Mouse (Mus musculus): ENCODE results near the gene Card19. TPM values are rescaled to one million over a fixed set of nuclear protein-coding genes. Genes with fewer than 3 reads are reported as not detected.

Card19 gene
- total and polyA plus RNA-seq, 3 experiments, result 138 to 234 (median 184) TPM

DNA sequence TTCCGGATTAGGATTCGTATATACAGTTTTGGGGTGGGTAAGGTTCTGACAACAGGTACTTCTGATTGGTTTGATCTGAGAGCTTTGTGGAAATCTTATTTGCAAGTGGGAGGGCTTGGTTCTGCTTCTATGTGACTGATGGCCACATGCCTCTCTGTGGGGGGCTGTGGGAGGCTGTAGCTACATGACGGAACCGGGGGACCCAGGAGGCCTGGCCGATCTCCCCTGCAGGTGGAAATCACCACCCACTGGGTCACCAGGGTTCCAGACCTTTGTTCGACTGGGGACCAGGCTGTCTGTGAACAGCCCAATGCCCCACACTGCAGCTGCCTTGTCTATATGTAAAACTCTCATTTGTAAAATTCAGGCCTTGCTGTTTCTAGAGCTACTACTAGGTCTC, 8.9 kb upstream of the Card19 start:
- Histone ChIP-seq H3K79me2 (replicated peaks; ENCODE audit: control insufficient read depth, insufficient read depth, low read length) (no peaks in the 10 kb centered on the region), H3K4me3 (no peak overlapping the region), H3K4me1 (ENCODE audit: control insufficient read depth, insufficient read depth, low read length) (no peaks in the 10 kb centered on the region), H3K36me3 (ENCODE audit: control insufficient read depth, insufficient read depth, low read length) (no peaks in the 10 kb centered on the region), H3K27me3 (ENCODE audit: control insufficient read depth, insufficient read depth, low read length) (no peaks in the 10 kb centered on the region), H3K27ac (no peak overlapping the region), H3K9ac (ENCODE audit: low read depth, low read length) (no peak overlapping the region)
- WGBS, result 49% methylated on average over 6 of the region's 6 CpGs
- intact Hi-C loops (cut with DNase I), result no loop called here
- no peak for TF ChIP-seq POLR2A (IDR thresholded peaks at IDR 0.05; ENCODE audit: insufficient read depth, low read depth, low read length)
- no peak for TF ChIP-seq EP300 (IDR thresholded peaks at IDR 0.05; ENCODE audit: insufficient read depth, low read depth, low read length)
- TF ChIP-seq CTCF (IDR thresholded peaks at IDR 0.05), result no peak
- DNase-seq, result no peak

DNA sequence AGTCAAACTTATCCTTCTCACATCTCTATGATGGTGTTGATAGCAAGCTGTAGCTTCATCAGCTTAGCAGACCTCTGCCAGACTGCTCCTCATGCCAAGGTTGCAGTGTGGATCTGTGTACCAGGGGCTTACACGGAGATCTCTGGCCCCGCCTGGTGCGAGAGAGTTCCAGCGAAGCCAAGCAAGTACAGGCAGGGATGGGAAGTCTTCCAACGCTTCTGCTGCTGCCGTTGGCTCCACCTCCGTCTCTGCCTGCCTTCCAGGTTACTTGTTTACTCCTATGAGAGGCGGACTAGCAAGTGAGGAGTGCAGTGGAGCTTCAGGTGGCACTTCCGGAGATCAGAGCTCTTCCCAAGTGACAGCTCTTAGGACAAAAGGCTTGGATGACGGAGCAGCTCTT, 8.5 kb upstream of the Card19 start:
- H3K4me3 ChIP-seq, result no peak overlapping the region
- no peaks in the 10 kb centered on the region for H3K27me3 ChIP-seq (ENCODE audit: control insufficient read depth, insufficient read depth, low read length)
- TF ChIP-seq CTCF (IDR thresholded peaks at IDR 0.05) (no peak), POLR2A (IDR thresholded peaks at IDR 0.05; ENCODE audit: insufficient read depth, low read depth, low read length) (no peak), EP300 (IDR thresholded peaks at IDR 0.05; ENCODE audit: insufficient read depth, low read depth, low read length) (no peak)
- WGBS, result 15% methylated on average over 10 of the region's 10 CpGs
- intact Hi-C loops (cut with DNase I), result no loop called here
- no peak overlapping the region for H3K27ac ChIP-seq
- H3K79me2 ChIP-seq (replicated peaks; ENCODE audit: control insufficient read depth, insufficient read depth, low read length), result no peaks in the 10 kb centered on the region
- H3K4me1 ChIP-seq (ENCODE audit: control insufficient read depth, insufficient read depth, low read length), result no peaks in the 10 kb centered on the region
- no peaks in the 10 kb centered on the region for H3K36me3 ChIP-seq (ENCODE audit: control insufficient read depth, insufficient read depth, low read length)
- no peak overlapping the region for H3K9ac ChIP-seq (ENCODE audit: low read depth, low read length)
- DNase-seq, result no peak

DNA sequence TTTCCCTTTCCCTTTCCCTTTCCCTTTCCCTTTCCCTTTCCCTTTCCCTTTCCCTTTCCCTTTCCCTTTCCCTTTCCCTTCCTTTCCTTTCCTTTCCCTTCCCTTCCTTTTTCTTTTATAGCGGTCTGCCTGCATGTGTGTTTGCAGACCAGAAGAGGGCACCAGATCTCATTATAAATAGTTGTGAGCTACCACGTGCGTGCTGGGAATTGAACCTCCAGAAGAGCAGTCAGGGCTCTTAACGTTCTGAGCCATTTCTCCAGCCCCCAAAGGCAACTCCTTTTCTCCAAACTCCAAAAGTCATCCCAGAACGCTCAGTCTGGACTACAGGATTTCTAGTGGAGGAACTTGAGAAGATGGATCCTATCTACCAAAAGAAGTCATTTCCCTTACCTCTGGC, 5.1 kb upstream of the Card19 start:
- H3K4me3 ChIP-seq, result no peak overlapping the region
- H3K79me2 ChIP-seq (replicated peaks; ENCODE audit: control insufficient read depth, insufficient read depth, low read length), result no peaks in the 10 kb centered on the region
- H3K27ac ChIP-seq, result no peak overlapping the region
- TF ChIP-seq CTCF (IDR thresholded peaks at IDR 0.05), result 0 out of 2 replicates have a peak, but pooled peaks have one; percentile 3
- no peak for TF ChIP-seq POLR2A (IDR thresholded peaks at IDR 0.05; ENCODE audit: insufficient read depth, low read depth, low read length)
- H3K36me3 ChIP-seq (ENCODE audit: control insufficient read depth, insufficient read depth, low read length), result no peaks in the 10 kb centered on the region
- no peak overlapping the region for H3K9ac ChIP-seq (ENCODE audit: low read depth, low read length)
- 35% methylated on average over 5 of the region's 5 CpGs for WGBS
- no peaks in the 10 kb centered on the region for H3K27me3 ChIP-seq (ENCODE audit: control insufficient read depth, insufficient read depth, low read length)
- peaks cover 2% of the 10 kb centered on the region for H3K4me1 ChIP-seq (ENCODE audit: control insufficient read depth, insufficient read depth, low read length)
- DNase-seq, result no peak
- intact Hi-C loops (cut with DNase I), result no loop called here

DNA sequence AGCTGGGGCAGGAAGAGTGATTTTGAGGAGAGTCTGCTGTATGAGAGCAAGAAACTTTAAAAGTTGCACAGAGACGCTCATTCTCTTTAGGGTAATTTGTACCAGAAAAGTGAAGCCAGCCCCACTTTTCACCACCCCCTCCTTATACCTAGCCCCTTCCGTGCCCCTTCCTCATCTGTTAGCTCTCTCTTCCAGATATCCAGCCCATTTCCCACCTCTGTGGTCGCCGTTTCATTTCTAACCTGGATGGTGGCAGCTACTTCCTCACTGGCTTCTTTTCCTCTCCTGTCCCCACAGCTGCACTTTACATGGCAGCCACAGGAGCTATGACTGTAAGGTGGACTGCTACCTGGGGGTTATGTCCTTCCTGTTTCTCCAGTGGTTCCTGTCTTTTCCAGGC, 3.5 kb upstream of the Card19 start:
- H3K4me1 ChIP-seq (ENCODE audit: control insufficient read depth, insufficient read depth, low read length), result peaks cover 6% of the 10 kb centered on the region
- H3K27me3 ChIP-seq (ENCODE audit: control insufficient read depth, insufficient read depth, low read length), result no peaks in the 10 kb centered on the region
- no peaks in the 10 kb centered on the region for H3K79me2 ChIP-seq (replicated peaks; ENCODE audit: control insufficient read depth, insufficient read depth, low read length)
- H3K36me3 ChIP-seq (ENCODE audit: control insufficient read depth, insufficient read depth, low read length), result no peaks in the 10 kb centered on the region
- DNase-seq, result no peak
- TF ChIP-seq CTCF (IDR thresholded peaks at IDR 0.05), result no peak
- no peak for TF ChIP-seq EP300 (IDR thresholded peaks at IDR 0.05; ENCODE audit: insufficient read depth, low read depth, low read length)
- no peak for TF ChIP-seq POLR2A (IDR thresholded peaks at IDR 0.05; ENCODE audit: insufficient read depth, low read depth, low read length)
- intact Hi-C loops (cut with DNase I), result loop anchor here (5.0 to 10.0 kb wide), 2 partner anchors 165 to 433 kb away; partner anchors contain the start of genes Cenpp and Nol8
- WGBS, result 81% methylated on average over 4 of the region's 4 CpGs
- H3K9ac ChIP-seq (ENCODE audit: low read depth, low read length), result no peak overlapping the region
- no peak overlapping the region for H3K4me3 ChIP-seq
- H3K27ac ChIP-seq, result no peak overlapping the region

DNA sequence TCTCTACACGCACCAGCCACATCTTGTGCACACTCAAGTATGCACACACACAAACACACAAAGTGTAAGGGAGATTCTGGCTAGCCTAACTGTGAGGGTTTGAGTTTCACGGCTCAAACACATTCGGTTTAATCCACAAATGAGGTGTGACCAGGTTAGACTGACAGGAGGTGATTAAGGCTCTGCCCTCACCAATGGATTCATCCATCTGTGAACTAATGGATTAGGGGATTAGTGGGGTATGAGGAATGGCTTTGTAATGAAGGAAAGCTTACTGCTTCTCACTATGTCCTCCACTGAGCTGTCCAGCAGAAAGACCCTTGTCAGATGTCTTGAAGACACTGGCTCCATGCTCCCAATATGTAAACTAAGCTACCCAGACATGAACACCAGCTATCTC, 2.8 kb upstream of the Card19 start:
- TF ChIP-seq POLR2A (IDR thresholded peaks at IDR 0.05; ENCODE audit: insufficient read depth, low read depth, low read length) (no peak), CTCF (IDR thresholded peaks at IDR 0.05) (no peak), EP300 (IDR thresholded peaks at IDR 0.05; ENCODE audit: insufficient read depth, low read depth, low read length) (no peak)
- H3K79me2 ChIP-seq (replicated peaks; ENCODE audit: control insufficient read depth, insufficient read depth, low read length), result no peaks in the 10 kb centered on the region
- no peak for DNase-seq
- WGBS, result 72% methylated on average over 3 of the region's 3 CpGs
- H3K27me3 ChIP-seq (ENCODE audit: control insufficient read depth, insufficient read depth, low read length), result no peaks in the 10 kb centered on the region
- intact Hi-C loops (cut with DNase I), result loop anchor here (5.0 to 10.0 kb wide), 2 partner anchors 166 to 434 kb away; partner anchors contain the start of genes Cenpp and Nol8
- H3K4me3 ChIP-seq, result no peak overlapping the region
- peaks cover 12% of the 10 kb centered on the region for H3K4me1 ChIP-seq (ENCODE audit: control insufficient read depth, insufficient read depth, low read length)
- H3K9ac ChIP-seq (ENCODE audit: low read depth, low read length), result no peak overlapping the region
- no peaks in the 10 kb centered on the region for H3K36me3 ChIP-seq (ENCODE audit: control insufficient read depth, insufficient read depth, low read length)
- H3K27ac ChIP-seq, result no peak overlapping the region

DNA sequence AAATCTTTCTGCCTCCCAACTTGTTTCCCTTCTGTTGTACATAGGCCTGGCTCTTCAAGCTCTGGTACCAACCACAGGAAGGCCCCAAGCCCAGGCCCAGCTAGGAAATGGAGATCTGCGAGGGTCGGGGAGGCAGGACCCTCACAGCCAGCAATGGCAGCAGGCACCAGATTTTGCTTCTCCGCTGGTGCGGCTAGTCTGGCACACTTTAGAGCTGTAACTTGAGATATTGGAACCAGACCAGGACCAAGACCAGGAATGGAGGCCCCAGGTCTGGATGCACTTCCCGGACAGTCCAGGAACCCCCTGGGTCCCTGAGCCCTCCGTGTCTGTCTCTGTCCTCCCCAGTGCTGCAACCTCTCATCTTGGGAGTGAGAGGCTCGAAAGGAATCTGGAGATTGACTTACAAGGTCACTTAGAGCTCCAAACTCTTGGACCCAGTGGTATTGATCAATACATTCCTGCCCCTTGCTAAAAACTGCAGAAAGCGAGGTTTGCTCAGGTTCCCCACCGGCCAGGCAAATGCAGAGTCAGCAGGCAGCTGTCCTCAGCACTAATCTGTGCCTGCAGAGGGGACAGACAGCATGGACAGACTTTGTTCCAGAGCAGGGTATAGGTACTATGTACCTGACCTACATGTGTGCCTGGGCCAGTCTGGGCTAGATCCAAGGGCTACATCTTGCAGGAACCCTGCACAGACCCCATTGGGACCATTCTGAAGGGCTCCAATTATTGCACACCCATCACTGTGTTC, 1.1 kb upstream of the Card19 start:
- Histone ChIP-seq H3K27me3 (ENCODE audit: control insufficient read depth, insufficient read depth, low read length) (no peaks in the 10 kb centered on the region), H3K79me2 (replicated peaks; ENCODE audit: control insufficient read depth, insufficient read depth, low read length) (no peaks in the 10 kb centered on the region), H3K4me1 (ENCODE audit: control insufficient read depth, insufficient read depth, low read length) (peaks cover 18% of the 10 kb centered on the region), H3K36me3 (ENCODE audit: control insufficient read depth, insufficient read depth, low read length) (no peaks in the 10 kb centered on the region), H3K9ac (ENCODE audit: low read depth, low read length) (no peak overlapping the region), H3K27ac (peak overlapping the region; percentile 97), H3K4me3 (no peak overlapping the region; the same call in 1 of the 2 replicates)
- TF ChIP-seq CTCF (IDR thresholded peaks at IDR 0.05), result no peak
- TF ChIP-seq POLR2A (IDR thresholded peaks at IDR 0.05; ENCODE audit: insufficient read depth, low read depth, low read length), result no peak
- no peak for TF ChIP-seq EP300 (IDR thresholded peaks at IDR 0.05; ENCODE audit: insufficient read depth, low read depth, low read length)
- WGBS, result 74% methylated on average over 9 of the region's 9 CpGs
- intact Hi-C loops (cut with DNase I), result loop anchor here (5.0 to 10.0 kb wide), 2 partner anchors 168 to 435 kb away; partner anchors contain the start of genes Cenpp and Nol8
- DNase-seq, result no peak

Data from heart, adult 2 months (tissue).